Mouse (Mus musculus) MEL (cell line): ENCODE measurements at regions not wholly inside any gene's neighbourhood (a gene's known extent, or its start where the extent isn't known, plus 50 kb on each side); places are given as distances from the start of the nearest gene placed in this dataset.

Source experiments
- DNase-seq: peaks from one replicate; pipeline ENCODE4 v3.0.0; 2011; ENCODE audit warnings: low read depth, low spot score
- H3K27ac ChIP-seq: 2 replicates; pipeline ENCODE4 v1.5.1; 2012; ENCODE audit warnings: low read depth, mild to moderate bottlenecking, control low read depth, low read length, moderate library complexity; ENCODE audit not compliant: control insufficient read depth
- H3K27me3 ChIP-seq, 2 experiments: fragments of 150-350 bp in 1 of 2; sonication (generic) in 1 of 2; 2 replicates each; pipeline ENCODE4 v1.6.1; 2012; ENCODE audit warnings: low read length in 2 of 2, mild to moderate bottlenecking in 2 of 2, improper control_type of control experiment in 1 of 2, moderate library complexity in 1 of 2; ENCODE audit not compliant: insufficient read depth in 2 of 2, control insufficient read depth in 1 of 2
- H3K36me3 ChIP-seq, 2 experiments: 2 replicates each; pipeline ENCODE4 v1.6.1; 2012 to 2014; ENCODE audit warnings: low read length in 2 of 2, improper control_type of control experiment in 1 of 2, inconsistent platforms in 1 of 2, mild to moderate bottlenecking in 1 of 2; ENCODE audit not compliant: insufficient read depth in 2 of 2, control insufficient read depth in 1 of 2
- H3K4me1 ChIP-seq, 2 experiments: fragments of 150-350 bp in 1 of 2; sonication (generic) in 1 of 2; 2 replicates each; pipeline ENCODE4 v1.6.1; 2012; ENCODE audit warnings: low read length in 2 of 2, improper control_type of control experiment in 1 of 2, mild to moderate bottlenecking in 1 of 2; ENCODE audit not compliant: insufficient read depth in 2 of 2, control insufficient read depth in 1 of 2
- H3K4me3 ChIP-seq, 2 experiments: fragments of 150-350 bp in 1 of 2; sonication (generic) in 1 of 2; 2 replicates each; pipeline ENCODE4 v1.5.1; 2012; ENCODE audit warnings: low read depth in 2 of 2, low read length in 2 of 2, mild to moderate bottlenecking in 2 of 2, moderate library complexity in 2 of 2, control low read depth in 1 of 2, improper control_type of control experiment in 1 of 2; ENCODE audit not compliant: control insufficient read depth in 1 of 2, insufficient read depth in 1 of 2
- H3K79me2 ChIP-seq: 2 replicates; pipeline ENCODE4 v1.6.1; 2012; ENCODE audit warnings: mild to moderate bottlenecking, low read length, moderate library complexity; ENCODE audit not compliant: control insufficient read depth, poor library complexity, insufficient read depth
- H3K9ac ChIP-seq: 2 replicates; pipeline ENCODE4 v1.6.1; 2012; ENCODE audit warnings: low read depth, mild to moderate bottlenecking, control low read depth, low read length, moderate library complexity; ENCODE audit not compliant: control insufficient read depth, poor library complexity, severe bottlenecking
- H3K9me3 ChIP-seq: fragments of 150-350 bp; sonication (generic); replicated peaks from 2 replicates; pipeline ENCODE4 v1.6.1; 2012; ENCODE audit warnings: mild to moderate bottlenecking, low read length, improper control_type of control experiment, moderate library complexity; ENCODE audit not compliant: insufficient read depth
- CTCF ChIP-seq, 3 experiments: IDR thresholded peaks in 2 of 3; conservative IDR thresholded peaks in 1 of 3; 2 replicates each; pipeline ENCODE4 v1.5.1; 2011 to 2012; ENCODE audit warnings: low read length in 3 of 3, low read depth in 2 of 3, mild to moderate bottlenecking in 2 of 3, improper control_type of control experiment in 1 of 3, inconsistent platforms in 1 of 3, mixed read lengths in 1 of 3, moderate library complexity in 1 of 3; ENCODE audit not compliant: control insufficient read depth in 1 of 3, insufficient read depth in 1 of 3, poor library complexity in 1 of 3, severe bottlenecking in 1 of 3
- EP300 ChIP-seq, 2 experiments: IDR thresholded peaks; 2 replicates each; pipeline ENCODE4 v1.6.1; 2011; ENCODE audit warnings: improper control_type of control experiment in 2 of 2, low read length in 2 of 2, low read depth in 1 of 2, mild to moderate bottlenecking in 1 of 2
- ETS1 ChIP-seq: IDR thresholded peaks from 2 replicates; pipeline ENCODE4 v1.6.1; 2012; ENCODE audit warnings: low read depth, mild to moderate bottlenecking, inconsistent platforms, low read length, improper control_type of control experiment, moderate library complexity
- GABPA ChIP-seq: IDR thresholded peaks from 2 replicates; pipeline ENCODE4 v1.6.1; 2012; ENCODE audit warnings: low read depth, mild to moderate bottlenecking, inconsistent platforms, low read length, improper control_type of control experiment, moderate library complexity
- GATA1 ChIP-seq: IDR thresholded peaks from 2 replicates; pipeline ENCODE4 v1.6.1; 2011; ENCODE audit warnings: low read depth, low read length, improper control_type of control experiment
- MAFK ChIP-seq: IDR thresholded peaks from 2 replicates; pipeline ENCODE4 v1.6.1; 2011; ENCODE audit warnings: low read depth, mild to moderate bottlenecking, low read length, improper control_type of control experiment, borderline replicate concordance
- MYB ChIP-seq: IDR thresholded peaks from 2 replicates; pipeline ENCODE4 v1.6.1; 2011; ENCODE audit warnings: mild to moderate bottlenecking, low read depth, low read length, improper control_type of control experiment
- NRF1 ChIP-seq: IDR thresholded peaks from 2 replicates; pipeline ENCODE4 v1.6.1; 2014; ENCODE audit warnings: low read depth, mild to moderate bottlenecking, inconsistent platforms, low read length, improper control_type of control experiment, moderate library complexity; ENCODE audit not compliant: poor library complexity, insufficient read depth, severe bottlenecking
- POLR2AphosphoS5 ChIP-seq: IDR thresholded peaks from 2 replicates; pipeline ENCODE4 v1.6.1; 2012; ENCODE audit warnings: low read depth, borderline replicate concordance, mild to moderate bottlenecking, inconsistent platforms, low read length, moderate library complexity, mixed read lengths
- TCF12 ChIP-seq: IDR thresholded peaks from 2 replicates; pipeline ENCODE4 v1.6.1; 2014; ENCODE audit warnings: low read depth, mild to moderate bottlenecking, inconsistent platforms, low read length, improper control_type of control experiment, moderate library complexity
- ZC3H11A ChIP-seq: IDR thresholded peaks from 2 replicates; pipeline ENCODE4 v1.6.1; 2012; ENCODE audit warnings: low read depth, mild to moderate bottlenecking, inconsistent platforms, low read length, improper control_type of control experiment
- ZKSCAN1 ChIP-seq: IDR thresholded peaks from 2 replicates; pipeline ENCODE4 v1.6.1; 2012; ENCODE audit warnings: low read depth, mild to moderate bottlenecking, inconsistent platforms, low read length, improper control_type of control experiment, moderate library complexity

GRCm38 (mm10) chr15:69477050-69477449 is 2976.3 kb upstream of the Lrrc6 start:
- no peak for DNase-seq
- H3K4me3 ChIP-seq = no peak overlapping the region
- H3K79me2 ChIP-seq = no peaks in the 10 kb centered on the region
- no peak overlapping the region for H3K9ac ChIP-seq
- H3K4me1 ChIP-seq = no peaks in the 10 kb centered on the region
- H3K27ac ChIP-seq = no peak overlapping the region
- H3K36me3 ChIP-seq = no peaks in the 10 kb centered on the region
- no peaks in the 10 kb centered on the region for H3K27me3 ChIP-seq
- TF ChIP-seq ZKSCAN1 (no peak), NRF1 (no peak), GATA1 (no peak), MAFK (no peak), TCF12 (no peak), EP300 (IDR thresholded peaks at IDR 0.05; ENCODE audit: low read depth in 1 of 2, low read length in 2 of 2) (no peak), POLR2AphosphoS5 (no peak), ZC3H11A (no peak), ETS1 (no peak), GABPA (no peak), MYB (no peak)
- no peaks in the 10 kb centered on the region for H3K9me3 ChIP-seq

- H3K4me3 ChIP-seq = no peak overlapping the region
- H3K27me3 ChIP-seq = no peaks in the 10 kb centered on the region
- H3K79me2 ChIP-seq = no peaks in the 10 kb centered on the region
- no peak for DNase-seq
- no peak overlapping the region for H3K9ac ChIP-seq
- H3K36me3 ChIP-seq = no peaks in the 10 kb centered on the region
- TF ChIP-seq TCF12 (no peak), ZKSCAN1 (no peak), NRF1 (no peak), CTCF (IDR thresholded peaks at IDR 0.05 in 2 of 3, conservative IDR thresholded peaks at IDR 0.05 in 1 of 3; ENCODE audit: control insufficient read depth in 1 of 3, insufficient read depth in 1 of 3, low read depth in 2 of 3, low read length in 3 of 3, poor library complexity in 1 of 3, severe bottlenecking in 1 of 3) (no peak)
- no peaks in the 10 kb centered on the region for H3K4me1 ChIP-seq
- no peaks in the 10 kb centered on the region for H3K9me3 ChIP-seq
- no peak overlapping the region for H3K27ac ChIP-seq
Measured at GRCm38 (mm10) chr15:69469566-69469965, 2968.9 kb upstream of the Lrrc6 start.

GRCm38 (mm10) chr15:69460581-69461194 is 2960.0 kb upstream of the Lrrc6 start:
- H3K9me3 ChIP-seq = no peaks in the 10 kb centered on the region
- no peaks in the 10 kb centered on the region for H3K79me2 ChIP-seq
- H3K4me1 ChIP-seq = no peaks in the 10 kb centered on the region
- TF ChIP-seq EP300 (IDR thresholded peaks at IDR 0.05; ENCODE audit: low read depth in 1 of 2, low read length in 2 of 2) (no peak), ETS1 (no peak), CTCF (IDR thresholded peaks at IDR 0.05 in 2 of 3, conservative IDR thresholded peaks at IDR 0.05 in 1 of 3; ENCODE audit: control insufficient read depth in 1 of 3, insufficient read depth in 1 of 3, low read depth in 2 of 3, low read length in 3 of 3, poor library complexity in 1 of 3, severe bottlenecking in 1 of 3) (no peak), ZKSCAN1 (no peak)
- H3K36me3 ChIP-seq = no peaks in the 10 kb centered on the region
- no peak overlapping the region for H3K27ac ChIP-seq
- no peak overlapping the region for H3K9ac ChIP-seq
- no peak for DNase-seq
- H3K27me3 ChIP-seq = no peaks in the 10 kb centered on the region
- no peak overlapping the region for H3K4me3 ChIP-seq
